Mouse (Mus musculus) layer of hippocampus, adult 2 months (tissue): ENCODE data around the gene Krtcap3. TPM values are rescaled to one million over a fixed set of nuclear protein-coding genes. Genes with fewer than 3 reads are reported as not detected.
A peak's percentile ranks its signal among the peaks of the same experiment; 100 is the strongest.

Source experiments
- DNase-seq, 2 experiments: peaks; one replicate each; pipeline ENCODE4 v3.0.0; 2022; ENCODE audit warnings: low spot score in 2 of 2
- H3K27ac ChIP-seq: fragments of 200-600 bp; 2 replicates; pipeline ENCODE4 v1.8.1; 2022
- H3K4me3 ChIP-seq: fragments of 200-600 bp; 2 replicates; pipeline ENCODE4 v1.8.1; 2022; ENCODE audit warnings: mild to moderate bottlenecking
- CTCF ChIP-seq: fragments of 200-600 bp; conservative IDR thresholded peaks from 2 replicates; pipeline ENCODE4 v1.8.1; 2022; ENCODE audit warnings: antibody characterized with exemption, mild to moderate bottlenecking, moderate library complexity
- total RNA-seq, 2 experiments: library from RNA; stranded (reverse); gene quantifications; 2 replicates each; pipeline ENCODE4 v1.2.3; 2021

Gene Krtcap3
- total RNA-seq, 2 experiments from 2014 or later = 3.2 to 4.0 TPM

GRCm38 (mm10) chr5:31257616-31258015 lies 6.1 kb downstream of the Krtcap3 start:
- no peak for TF ChIP-seq CTCF
- no peak for DNase-seq
- H3K4me3 ChIP-seq = no peak overlapping the region
- no peak overlapping the region for H3K27ac ChIP-seq

DNA sequence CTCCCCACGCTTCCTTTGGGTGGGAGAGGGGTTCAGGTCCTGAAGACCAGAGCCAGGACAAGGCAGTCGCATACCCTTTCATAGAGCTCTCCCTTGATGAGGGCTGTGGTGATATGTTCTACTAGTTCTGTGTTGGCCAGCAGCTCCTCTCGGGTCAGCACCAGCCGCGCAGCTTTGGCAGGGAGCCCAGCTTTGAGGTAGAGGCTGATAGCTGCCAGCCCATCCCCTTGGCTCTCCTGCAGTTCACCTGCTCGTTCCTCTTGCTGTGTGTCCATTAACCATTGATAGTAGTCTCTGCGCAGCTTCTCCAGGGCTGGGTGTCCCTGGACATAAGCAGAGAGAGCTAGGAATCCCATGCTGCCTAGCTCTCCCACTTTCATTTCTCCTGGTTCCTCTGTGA lies 14.6 kb downstream of the Krtcap3 start:
- no peak overlapping the region for H3K27ac ChIP-seq
- H3K4me3 ChIP-seq = no peak overlapping the region
- DNase-seq = no peak
- no peak for TF ChIP-seq CTCF

- Histone ChIP-seq H3K4me3 (no peak overlapping the region), H3K27ac (no peak overlapping the region)
- no peak for TF ChIP-seq CTCF
- DNase-seq = no peak
These were observed 16.2 kb downstream of the Krtcap3 start for GRCm38 (mm10) chr5:31267686-31268085.

DNA sequence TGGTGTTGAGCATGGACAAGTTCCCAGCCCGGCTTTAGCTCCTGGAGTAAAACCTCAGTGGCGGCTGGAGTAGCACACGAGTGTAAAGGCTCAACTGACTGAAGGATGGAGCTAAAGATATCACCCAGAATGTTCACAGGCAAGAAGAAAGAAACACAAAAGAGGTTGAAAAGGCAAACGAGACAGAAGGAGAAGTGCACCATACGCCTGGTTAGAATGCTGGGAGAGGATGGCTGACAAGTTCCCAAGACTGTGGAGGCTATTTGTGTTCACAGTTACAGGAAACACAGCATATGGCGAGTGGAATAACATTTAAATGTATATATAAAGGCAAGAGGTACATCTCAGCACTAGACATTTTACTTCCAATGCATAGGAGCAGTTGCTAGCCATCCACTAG lies 21.5 kb downstream of the Krtcap3 start:
- TF ChIP-seq CTCF = no peak
- DNase-seq = no peak
- no peak overlapping the region for H3K4me3 ChIP-seq
- H3K27ac ChIP-seq = no peak overlapping the region

GRCm38 (mm10) chr5:31279245-31279988 lies 27.9 kb downstream of the Krtcap3 start:
- DNase-seq = no peak
- no peak overlapping the region for H3K4me3 ChIP-seq
- no peak overlapping the region for H3K27ac ChIP-seq
- TF ChIP-seq CTCF = no peak

DNA sequence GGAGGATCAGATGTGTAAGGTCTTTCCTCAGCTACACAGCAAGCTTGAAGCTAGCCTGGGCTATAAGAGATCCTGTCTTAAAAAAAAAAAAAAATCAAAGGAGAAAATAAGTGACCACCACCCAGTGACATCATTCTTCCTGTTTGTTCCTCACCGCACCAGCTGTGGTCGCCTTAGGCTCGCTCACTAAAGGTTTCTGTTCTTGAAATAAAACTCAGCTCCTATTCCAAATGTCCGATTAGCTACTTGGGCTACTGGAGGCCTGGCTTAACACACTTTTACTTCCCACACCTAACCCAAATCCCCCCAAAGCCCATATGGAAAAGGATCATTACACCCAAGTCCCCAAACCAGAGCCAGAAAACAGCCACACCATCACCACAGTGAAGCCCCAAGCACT lies 36.7 kb downstream of the Krtcap3 start:
- DNase-seq = no peak
- Histone ChIP-seq H3K4me3 (no peak overlapping the region), H3K27ac (no peak overlapping the region)
- TF ChIP-seq CTCF = no peak

GRCm38 (mm10) chr5:31288655-31289054 lies 37.2 kb downstream of the Krtcap3 start:
- no peak for DNase-seq
- no peak overlapping the region for H3K27ac ChIP-seq
- TF ChIP-seq CTCF = peak; percentile 54
- H3K4me3 ChIP-seq = no peak overlapping the region

GRCm38 (mm10) chr5:31289626-31290230 lies 38.2 kb downstream of the Krtcap3 start:
- TF ChIP-seq CTCF = no peak
- no peak overlapping the region for H3K27ac ChIP-seq
- no peak overlapping the region; the same call in 1 of the 2 replicates for H3K4me3 ChIP-seq
- DNase-seq = no peak

GRCm38 (mm10) chr5:31290521-31291360 lies 39.2 kb downstream of the Krtcap3 start, which contains the start of gene Ift172:
Ift172 (minus strand) TSS chr5:31291116.
- no peak for TF ChIP-seq CTCF
- peak; percentile 96 for DNase-seq
- Histone ChIP-seq H3K27ac (peak within 1 kb of the TSS; percentile 90), H3K4me3 (peak within 1 kb of the TSS; percentile 70)

DNA sequence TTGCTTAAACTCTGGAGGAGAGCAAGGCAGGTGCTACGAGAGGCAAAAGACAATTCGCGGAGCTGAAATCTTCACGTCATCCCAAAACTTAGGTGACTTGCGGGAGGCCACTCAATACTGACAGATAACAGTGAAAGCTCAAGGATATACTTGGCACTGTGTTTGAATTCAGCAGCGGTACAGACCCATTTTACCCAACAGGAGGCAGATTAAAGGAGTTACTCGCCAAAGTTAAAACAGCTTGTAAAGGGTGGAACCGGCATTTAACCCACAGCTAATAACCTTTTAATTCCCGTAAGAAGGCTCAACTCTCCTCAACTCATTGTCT lies 39.8 kb downstream of the Krtcap3 start:
- Histone ChIP-seq H3K27ac (peak overlapping the region; percentile 90), H3K4me3 (peak overlapping the region; percentile 70)
- DNase-seq = no peak
- peak; percentile 15; the same call in 1 of the 2 replicates for TF ChIP-seq CTCF

- peak overlapping the region; percentile 81 for H3K4me3 ChIP-seq
- DNase-seq = no peak
- peak overlapping the region; percentile 96 for H3K27ac ChIP-seq
- no peak for TF ChIP-seq CTCF
These were observed 43.6 kb downstream of the Krtcap3 start for GRCm38 (mm10) chr5:31294964-31295605.

- Histone ChIP-seq H3K27ac (peak within 1 kb of the TSS; percentile 96), H3K4me3 (peak within 1 kb of the TSS; percentile 81)
- no peak for TF ChIP-seq CTCF
- DNase-seq = peak; percentile 49 to 59
These were observed 44.2 kb downstream of the Krtcap3 start, which contains the start of gene Fndc4 for GRCm38 (mm10) chr5:31295606-31296141. Fndc4 (minus strand) TSS chr5:31296080.
